Mouse (Mus musculus): ENCODE results near the gene Rflnb. TPM values are rescaled to one million over a fixed set of nuclear protein-coding genes. Genes with fewer than 3 reads are reported as not detected.
A peak's percentile ranks its signal among the peaks of the same experiment; 100 is the strongest.
"Not testable (repeated sequence)": the region's sequence is repeated elsewhere in the genome, so short reads cannot be mapped to it uniquely, and the experiment has no call there.

Gene Rflnb
- total RNA-seq, 2 experiments from 2014 or later: 14.5 to 21.6 TPM

DNA sequence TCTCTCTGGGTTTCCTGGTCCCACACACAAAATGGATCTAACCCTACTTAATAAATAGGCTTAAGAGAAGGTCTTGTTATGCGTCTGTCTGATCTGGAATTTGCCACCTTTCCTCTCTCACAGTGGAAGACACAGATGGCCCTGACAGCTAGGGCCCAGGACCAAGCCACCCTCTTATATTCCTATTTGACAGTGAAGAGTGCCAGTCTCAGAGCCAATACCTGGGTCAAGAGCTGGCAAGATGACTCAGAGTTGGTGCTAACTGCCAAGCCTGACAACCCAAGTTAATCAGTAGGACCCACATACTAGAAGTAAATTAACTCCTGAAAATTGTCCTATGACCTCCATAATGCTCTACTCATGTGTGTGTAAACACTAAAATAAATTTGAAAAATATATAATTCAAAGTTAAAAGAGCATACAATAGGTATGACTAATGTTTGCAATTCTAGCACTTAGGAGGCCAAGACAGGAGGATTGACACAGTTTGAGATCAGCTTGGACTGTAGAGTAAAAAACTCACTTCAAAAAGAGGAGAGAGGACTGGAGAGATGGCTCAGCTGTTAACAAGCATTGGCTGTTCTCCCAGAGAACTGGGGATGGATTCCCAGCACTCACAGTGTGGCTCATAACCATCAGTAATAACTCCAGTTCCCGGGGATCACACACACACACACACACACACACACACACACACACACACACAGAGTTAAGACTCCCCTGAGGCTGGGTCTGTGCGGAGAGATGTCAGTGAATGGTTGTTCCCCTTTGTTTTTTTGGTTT lies 11.9 kb upstream of the Rflnb start:
- ATAC-seq (replicated peaks; ENCODE audit: poor library complexity, severe bottlenecking): no peak

DNA sequence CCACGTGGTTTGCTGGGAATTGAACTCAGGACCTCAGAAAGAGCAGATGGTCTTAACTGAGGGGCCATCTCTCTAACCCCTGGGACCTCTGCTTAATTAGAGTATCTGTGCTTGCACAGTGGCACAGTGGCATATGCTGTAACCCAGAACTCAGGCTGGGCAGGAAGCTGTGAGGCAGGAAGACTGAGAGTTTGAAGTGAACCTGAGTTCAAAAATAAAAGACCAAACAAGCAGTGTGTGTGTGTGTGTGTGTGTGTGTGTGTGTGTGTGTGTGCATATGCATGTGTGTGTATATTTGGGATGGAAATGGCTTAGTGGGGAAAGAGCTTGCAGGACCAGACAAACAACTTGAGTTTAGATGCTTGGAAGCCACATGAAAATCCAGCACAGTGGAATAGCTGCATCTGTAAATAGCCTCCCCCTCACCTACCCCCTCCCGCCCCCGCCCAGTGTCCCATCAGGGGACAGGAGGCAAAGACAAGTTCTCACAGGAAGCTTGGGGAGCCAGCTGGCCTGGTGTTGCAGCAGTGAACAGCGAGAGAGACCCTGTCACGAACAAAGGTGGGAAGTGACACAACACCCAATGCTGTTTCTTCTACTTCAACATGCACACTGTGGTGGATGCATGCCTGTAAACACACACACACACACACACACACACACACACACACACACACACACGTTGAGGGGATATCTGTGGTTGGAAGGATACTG lies 10.2 kb upstream of the Rflnb start:
- ATAC-seq (replicated peaks; ENCODE audit: poor library complexity, severe bottlenecking): no peak

DNA sequence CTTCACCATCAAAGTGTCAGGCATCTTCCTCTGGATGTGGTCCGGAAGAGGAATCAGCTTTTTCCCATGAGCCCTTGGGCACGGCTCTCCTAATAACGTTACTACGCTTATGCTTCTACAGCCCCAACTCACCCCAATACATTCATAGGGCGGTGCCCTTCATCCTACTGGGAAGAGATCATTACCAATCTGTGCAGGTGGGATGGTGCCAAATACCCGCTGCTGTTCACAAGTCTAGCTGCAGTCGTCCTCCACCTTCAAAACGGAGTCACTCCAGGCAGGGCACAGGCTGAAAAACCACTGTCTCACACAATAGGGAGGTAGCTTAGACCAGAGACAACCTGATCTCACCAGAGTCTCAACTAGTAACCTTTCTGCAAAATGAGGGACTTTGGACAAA lies 7.6 kb upstream of the Rflnb start:
- no peak for ATAC-seq (replicated peaks; ENCODE audit: poor library complexity, severe bottlenecking)

DNA sequence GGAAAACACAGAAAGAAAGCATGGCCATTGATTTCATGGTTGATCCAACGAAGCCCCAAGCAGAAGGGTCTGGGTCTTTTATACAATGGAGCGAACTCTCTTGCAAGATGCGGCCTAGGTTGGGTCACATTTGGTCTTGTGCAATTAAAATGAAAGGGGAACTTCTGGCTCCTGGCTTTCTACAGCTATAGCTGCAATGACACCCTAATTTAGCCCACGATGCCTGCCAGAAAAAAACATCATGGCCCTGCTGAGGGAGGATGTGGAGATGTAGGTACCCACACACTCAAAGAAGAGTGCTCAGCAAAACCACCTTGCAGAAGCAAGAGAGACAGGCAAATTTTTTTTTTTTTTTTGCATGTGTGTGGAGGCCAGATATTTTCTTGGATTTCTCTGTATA lies 6.3 kb upstream of the Rflnb start:
- peak; percentile 88 for ATAC-seq (replicated peaks; ENCODE audit: poor library complexity, severe bottlenecking)

DNA sequence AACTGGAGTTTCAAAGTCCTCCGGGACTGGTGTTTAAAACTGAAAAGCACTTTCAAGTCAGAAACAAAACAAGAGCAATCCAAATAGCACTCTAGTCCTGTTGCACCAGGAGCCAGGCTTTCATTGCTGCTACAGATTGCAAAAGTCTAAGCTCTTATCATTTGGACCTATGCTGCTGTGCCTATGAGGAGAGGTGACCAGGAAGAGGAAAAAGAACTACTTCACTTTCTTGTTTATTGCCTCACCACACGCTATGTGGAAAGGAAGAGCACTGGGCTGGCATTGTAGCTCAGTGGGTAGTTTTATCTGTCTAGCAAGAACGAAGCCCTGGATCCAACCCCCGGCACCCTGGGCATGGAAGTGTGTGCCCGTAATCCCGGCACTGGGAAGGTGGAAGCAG lies 5.8 kb upstream of the Rflnb start:
- ATAC-seq (replicated peaks; ENCODE audit: poor library complexity, severe bottlenecking): peak; percentile 90

DNA sequence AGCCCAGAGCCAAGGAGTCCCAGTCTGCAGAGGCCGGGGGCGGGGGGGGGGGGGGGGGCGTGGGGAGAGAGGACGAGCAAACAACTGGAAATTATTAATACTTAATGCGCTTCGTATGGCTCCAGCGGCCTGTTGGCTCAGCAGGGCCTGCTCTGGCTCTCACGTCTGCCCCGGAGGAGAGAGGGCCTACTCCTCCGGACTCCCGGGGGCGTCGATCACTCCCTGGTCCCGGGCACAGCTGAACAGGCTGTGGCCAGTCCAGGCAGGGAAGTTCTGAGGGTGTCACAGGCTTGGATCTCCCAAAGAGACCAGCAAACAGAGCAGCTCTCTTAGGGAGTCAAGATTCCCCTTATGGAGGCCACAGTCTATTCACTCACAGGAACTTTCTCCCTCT lies 487 bp upstream of the Rflnb start:
- no peak for ATAC-seq (replicated peaks; ENCODE audit: poor library complexity, severe bottlenecking)

DNA sequence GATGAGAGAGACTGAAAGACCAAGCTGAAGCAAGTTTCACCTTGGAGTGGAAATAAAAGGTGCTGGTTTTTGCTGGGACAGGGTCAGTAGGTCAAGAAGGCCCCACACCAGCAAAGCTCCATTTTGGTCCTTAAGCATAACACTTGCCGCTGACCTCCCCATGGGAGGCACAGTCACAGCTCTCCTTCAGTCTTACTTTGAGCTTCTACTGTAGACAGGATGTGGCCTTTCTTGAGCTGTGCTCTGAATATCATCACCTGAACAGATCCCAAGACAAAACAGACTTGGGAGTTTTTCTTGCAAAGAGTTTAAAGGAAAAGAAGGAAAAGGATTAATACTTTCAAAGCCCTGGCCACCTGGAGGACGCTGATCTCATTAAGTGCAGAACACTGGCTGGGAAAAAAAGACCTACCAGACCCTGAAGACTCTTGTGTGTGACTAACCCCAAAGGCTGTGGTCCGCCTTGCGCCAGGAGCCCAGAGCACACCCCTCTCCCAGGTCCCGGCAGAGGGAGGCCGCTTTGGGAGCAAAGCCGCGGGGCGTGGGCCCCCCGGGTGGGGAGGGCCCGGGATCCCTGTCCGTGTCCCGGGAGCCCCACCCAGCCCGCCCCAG lies 949 bp downstream of the Rflnb start:
- ATAC-seq (replicated peaks; ENCODE audit: poor library complexity, severe bottlenecking): no peak

DNA sequence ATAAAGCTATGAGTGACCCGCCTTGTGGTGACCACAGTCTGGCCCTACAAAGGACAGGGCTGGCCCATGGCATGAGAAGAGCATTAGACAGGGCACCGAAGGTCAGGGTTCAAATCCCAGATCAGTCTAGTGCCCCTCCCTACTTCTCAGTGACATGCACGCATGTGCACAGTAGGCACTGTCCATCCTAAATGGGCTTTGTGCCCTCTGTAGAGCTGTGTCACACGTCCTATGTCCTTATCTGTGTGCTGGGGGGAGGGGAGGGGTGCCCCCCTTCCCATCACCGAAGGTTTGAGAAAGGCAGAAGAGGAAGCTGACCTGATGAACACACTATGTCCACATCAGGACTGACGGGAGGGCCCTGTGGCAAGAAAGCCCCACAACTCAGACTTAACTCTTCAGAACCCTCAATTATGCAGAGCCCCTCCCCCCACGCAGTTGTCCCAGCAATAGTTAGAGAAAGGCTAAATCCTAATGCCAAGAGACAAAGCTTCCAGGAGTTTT lies 2.5 kb downstream of the Rflnb start:
- peak; percentile 63 for ATAC-seq (replicated peaks; ENCODE audit: poor library complexity, severe bottlenecking)

DNA sequence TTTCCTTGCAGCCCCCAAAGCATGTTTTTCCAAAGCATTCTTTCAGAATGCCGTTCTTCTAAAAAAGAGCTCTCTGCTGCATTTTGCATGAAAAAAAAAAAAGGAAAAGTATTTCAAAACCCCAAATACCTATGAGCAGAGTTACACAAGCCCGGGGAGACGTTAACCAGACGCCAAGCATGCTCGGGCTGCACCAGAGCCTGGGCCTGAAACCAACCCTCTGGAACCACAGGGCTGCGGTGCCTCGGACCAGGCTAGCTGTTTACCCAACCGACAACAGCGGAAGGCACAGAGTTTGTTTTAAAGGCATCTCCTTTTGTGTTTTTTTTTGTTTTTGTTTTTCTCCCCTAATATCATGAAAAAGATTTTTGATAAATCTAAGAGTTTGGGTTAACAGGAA lies 6.7 kb downstream of the Rflnb start:
- ATAC-seq (replicated peaks; ENCODE audit: poor library complexity, severe bottlenecking): peak; percentile 55; the same call in 1 of the 2 replicates

DNA sequence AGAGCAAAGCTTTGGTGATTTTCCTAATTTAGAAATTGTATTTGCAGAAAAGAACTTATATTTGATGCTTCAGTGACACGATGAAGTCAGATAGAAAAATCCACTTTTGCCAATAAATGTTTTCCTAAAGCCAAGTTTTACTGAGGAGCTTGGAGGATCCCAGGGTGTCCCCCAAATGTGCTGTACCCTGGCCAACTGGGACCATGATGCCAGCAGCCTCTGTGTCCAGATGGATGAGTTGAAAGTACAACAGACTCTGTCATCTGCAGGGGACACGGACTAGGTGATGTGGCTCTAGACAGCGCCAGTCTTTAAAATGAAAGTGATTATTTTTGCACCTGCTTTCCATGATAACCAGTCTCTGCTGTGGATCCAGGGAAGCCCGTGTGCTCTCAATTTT lies 7.7 kb downstream of the Rflnb start:
- ATAC-seq (replicated peaks; ENCODE audit: poor library complexity, severe bottlenecking): no peak

DNA sequence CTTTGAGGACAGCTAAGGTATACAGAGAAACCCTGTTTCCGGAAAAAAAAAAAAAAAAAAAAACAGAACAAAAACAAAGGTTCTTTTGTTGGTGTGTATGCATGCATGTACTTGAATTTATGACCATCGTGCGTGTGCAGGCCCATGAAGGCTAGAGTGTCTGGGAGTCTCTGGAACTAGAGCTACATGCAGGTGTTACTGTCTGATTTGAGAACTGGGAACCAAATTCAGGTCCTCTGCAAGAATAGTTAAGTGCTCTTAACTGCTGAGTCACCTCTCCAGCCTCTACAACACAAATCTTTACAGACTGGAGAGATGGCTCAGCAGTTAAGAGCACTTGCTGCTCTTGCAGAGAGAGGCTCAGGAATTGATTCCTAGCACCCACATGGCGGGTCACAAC lies 11.8 kb downstream of the Rflnb start:
- ATAC-seq (replicated peaks; ENCODE audit: poor library complexity, severe bottlenecking): no peak

DNA sequence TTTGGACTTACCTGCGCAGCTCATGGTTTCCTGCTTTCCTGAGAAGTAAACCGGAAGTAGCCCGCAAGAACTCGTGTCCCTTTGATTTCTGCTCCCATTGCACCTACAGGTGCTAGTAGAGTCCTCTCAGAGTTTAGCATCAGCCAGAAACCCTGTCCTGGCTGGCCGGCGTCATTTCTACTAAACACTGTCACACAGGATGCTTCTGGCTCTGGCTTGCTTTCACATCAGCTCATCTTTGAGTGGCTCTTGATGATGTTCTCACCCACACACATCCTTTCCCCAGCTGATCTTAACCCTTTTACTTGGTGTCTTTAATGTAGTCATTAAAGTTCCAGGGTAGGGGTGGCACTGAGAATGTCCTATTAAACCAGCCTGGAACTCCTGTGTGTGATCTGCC lies 12.3 kb downstream of the Rflnb start:
- no peak for ATAC-seq (replicated peaks; ENCODE audit: poor library complexity, severe bottlenecking)

DNA sequence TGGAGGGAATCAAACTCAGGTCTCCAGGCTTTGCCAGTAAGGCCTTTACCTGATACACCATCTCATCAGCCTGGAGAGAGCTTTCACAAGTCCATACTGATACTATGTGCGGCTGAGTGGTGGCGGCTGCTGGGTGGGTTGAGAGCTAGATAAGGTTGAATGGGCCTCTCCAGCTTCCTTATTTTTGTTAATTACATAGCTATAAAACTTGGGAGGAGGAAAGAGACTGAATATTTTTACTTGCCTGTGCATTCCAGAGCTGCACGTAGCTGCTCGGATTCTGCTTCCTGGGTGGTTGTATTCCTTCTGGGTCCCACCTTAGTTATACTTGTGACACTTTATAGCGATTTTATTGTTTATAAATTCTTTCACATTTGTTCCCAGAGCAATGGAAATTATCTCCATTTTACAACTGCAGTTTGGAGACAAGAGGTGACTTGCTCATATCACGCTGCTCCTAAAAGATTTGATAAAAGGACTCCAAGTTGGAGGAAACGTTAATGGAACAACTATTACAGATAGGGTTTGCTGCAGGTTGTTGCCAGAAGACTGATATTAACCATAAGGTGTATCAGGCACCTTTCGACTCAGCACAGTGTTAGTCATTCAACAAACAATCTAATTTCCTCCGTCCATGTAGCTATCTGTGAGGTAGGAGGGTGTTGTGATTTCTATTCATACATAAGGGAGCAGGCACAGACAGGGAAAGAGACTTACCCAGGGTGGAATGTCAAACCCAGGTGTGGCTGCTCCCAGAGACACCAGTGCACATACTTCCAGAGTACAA lies 16.6 kb downstream of the Rflnb start:
- no peak for ATAC-seq (replicated peaks; ENCODE audit: poor library complexity, severe bottlenecking)

DNA sequence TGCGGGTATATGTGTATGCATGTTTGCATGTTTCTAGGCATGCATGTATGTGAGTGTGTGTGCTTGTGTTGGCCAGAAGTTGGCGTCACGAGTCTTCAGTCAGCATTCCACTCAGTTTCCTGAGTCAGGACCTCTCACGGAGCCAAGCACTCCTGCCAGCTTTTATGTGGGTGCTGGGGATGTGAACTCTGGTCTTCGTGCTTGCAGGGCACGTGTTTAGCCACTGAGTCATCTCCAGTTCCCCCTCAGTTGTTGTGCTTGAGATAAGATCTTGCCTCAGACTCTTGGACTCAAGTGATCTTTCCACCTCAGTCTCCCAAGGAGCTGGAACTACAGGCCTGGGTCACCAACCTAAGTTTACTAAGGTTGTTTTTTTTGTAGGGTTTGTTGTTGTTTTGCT lies 18.5 kb downstream of the Rflnb start:
- ATAC-seq (replicated peaks; ENCODE audit: poor library complexity, severe bottlenecking): no peak

DNA sequence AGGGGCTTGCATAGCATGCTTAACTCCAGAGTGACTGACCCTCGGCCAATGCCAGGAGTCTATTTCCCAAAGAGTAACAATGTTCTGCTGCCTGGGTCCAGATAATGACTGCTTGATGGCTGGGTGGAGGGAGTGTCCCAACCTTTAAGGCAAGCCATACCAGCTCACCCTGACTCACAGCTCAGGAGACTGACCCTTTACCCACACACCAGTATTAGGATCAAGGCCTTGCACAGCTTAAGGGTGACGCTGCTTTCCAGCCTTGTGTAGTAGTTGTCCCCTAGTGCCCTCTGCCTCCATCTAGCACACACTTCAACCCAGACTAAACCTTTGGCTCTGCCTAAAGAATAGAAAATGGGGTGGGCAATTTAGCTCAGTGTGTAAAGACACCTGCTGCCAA lies 19.4 kb downstream of the Rflnb start:
- ATAC-seq (replicated peaks; ENCODE audit: poor library complexity, severe bottlenecking): no peak

DNA sequence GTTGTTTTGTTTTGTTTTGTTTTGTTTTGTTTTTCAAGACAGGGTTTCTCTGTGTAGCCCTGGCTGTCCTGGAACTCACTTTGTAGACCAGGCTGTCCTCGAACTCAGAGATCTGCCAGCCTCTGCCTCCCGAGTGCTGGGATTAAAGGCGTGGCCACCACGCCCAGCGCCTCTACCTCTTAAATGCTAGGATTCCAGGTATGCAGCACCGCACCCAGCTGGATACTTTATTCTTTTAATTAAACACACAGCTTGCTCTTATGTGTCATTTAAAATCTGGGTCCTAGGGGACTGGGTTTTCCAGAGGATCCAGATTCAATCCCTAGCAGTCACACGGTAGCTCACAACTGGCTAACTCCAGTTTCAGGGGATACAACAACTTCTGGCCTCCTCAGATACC lies 23.3 kb downstream of the Rflnb start:
- ATAC-seq (replicated peaks; ENCODE audit: poor library complexity, severe bottlenecking): not testable (repeated sequence)

DNA sequence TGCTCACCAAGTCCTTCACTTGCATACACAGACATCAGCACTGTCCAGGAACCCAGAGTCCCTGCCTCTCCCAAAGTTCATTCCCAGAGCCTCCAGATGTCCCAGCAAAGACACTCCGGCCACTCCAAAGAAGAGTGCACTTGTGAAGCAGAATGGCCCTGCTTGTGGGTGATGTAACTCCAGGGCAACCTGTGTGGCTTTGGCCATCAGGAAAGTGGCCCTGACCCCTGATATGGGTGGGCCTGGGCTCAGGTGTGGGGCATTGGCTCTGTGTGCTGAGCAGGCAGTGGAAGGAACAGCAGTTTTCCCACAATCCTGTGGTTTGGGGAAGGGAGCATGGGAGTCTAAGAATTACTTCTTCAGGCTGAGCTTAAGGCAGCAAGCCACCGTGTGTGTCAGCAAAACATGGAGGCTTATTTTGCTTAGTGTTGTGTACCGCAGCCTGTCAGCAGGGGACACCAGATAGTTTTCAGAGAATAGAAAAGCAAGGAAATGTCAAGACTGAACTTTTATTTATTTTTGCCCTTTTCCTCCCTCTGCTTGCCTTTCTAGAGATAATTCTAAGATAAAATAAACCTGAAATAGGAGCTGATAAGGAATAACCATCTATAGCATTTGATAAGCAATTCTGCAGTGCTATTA lies 26.2 kb downstream of the Rflnb start:
- peak; percentile 9; the same call in 1 of the 2 replicates for ATAC-seq (replicated peaks; ENCODE audit: poor library complexity, severe bottlenecking)

DNA sequence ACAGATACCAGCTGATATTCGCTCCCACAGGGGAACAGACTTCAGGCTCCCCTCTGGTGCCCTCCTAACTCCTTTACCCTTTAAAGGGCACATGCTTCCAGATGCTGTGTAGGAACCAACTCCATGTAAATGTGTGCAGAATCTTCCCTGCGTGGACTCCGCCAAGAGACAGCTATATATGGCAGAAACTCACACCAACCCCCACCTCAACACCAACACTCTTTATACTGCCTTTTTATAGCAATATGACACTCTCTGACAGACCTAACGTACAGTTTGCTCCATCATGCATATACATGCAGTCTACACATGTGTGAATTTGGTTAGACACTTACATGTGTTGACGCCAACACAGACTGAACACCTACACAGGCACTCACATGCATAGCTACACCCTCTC lies 26.9 kb downstream of the Rflnb start:
- no peak for ATAC-seq (replicated peaks; ENCODE audit: poor library complexity, severe bottlenecking)

DNA sequence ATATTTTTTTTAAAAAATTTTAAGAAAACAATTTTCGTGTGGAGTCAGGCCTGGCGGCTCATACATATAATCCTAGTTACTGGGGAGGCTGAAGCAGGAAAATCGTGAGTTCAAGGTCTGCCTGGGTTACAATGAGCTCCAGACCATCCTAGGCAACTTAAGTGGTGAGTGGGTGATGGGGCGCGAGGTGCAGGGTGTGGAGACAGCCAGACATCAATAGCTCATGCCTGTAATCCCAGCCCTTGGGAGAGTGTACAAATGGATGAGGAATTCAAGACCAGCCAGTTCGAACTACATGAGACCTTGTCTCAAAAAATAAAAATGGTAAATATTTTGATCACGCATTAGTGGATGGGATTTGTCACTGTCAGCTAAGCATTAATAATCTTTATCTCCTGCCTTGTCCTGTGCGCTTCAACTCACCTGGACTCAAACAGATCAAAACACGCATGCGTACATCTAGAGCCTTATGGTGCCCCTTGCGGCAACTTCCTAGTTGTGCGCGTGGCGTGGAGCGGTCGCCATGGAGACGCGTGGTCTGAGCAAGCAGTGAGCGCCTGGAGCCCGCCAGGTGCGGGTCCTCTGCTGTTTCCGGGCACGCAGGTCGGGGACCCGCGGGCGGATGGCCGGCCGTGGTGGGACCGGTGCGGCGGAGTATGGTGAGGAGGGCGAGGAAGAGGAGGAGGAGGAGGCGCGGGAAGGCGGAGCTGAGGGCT lies 28.0 kb downstream of the Rflnb start, which contains the start of gene 1700016K19Rik:
TSS of gene 1700016K19Rik (plus strand) at position 473 of the 716 bp plus-strand sequence.
- peak; percentile 95 for ATAC-seq (replicated peaks; ENCODE audit: poor library complexity, severe bottlenecking)
